Mouse (Mus musculus) erythroblast, adult 5-6 weeks (primary cell): ENCODE results near the gene Ankrd13b. TPM values are rescaled to one million over a fixed set of nuclear protein-coding genes. Genes with fewer than 3 reads are reported as not detected.
"Not testable (repeated sequence)": the region's sequence is repeated elsewhere in the genome, so short reads cannot be mapped to it uniquely, and the experiment has no call there.

ENCODE experiments used
- ATAC-seq: replicated peaks from 2 replicates; pipeline ENCODE4 v1.8.0; 2016; ENCODE audit warnings: moderate number of reproducible peaks, mild to moderate bottlenecking, moderate TSS enrichment, inconsistent platforms; ENCODE audit not compliant: poor library complexity, low FRiP score, severe bottlenecking
- total RNA-seq, 2 experiments: library from RNA; stranded (forward) in 1 of 2; stranded (reverse) in 1 of 2; fragments of 150-400 nt in 1 of 2; fragments of 200-764, 138-1000 nt in 1 of 2; gene quantifications; 2 replicates each; pipeline versions ENCODE4 v1.2.3 to v1.2.4; 2015 to 2017; ENCODE audit warnings: low replicate concordance in 2 of 2

Ankrd13b gene
- 0.77 TPM in 1 of 2 replicates, not detected in the other for total RNA-seq (2015; ENCODE audit: low replicate concordance)
- total RNA-seq (2017; ENCODE audit: low replicate concordance): 4.1 TPM in 1 of 2 replicates, not detected in the other

DNA sequence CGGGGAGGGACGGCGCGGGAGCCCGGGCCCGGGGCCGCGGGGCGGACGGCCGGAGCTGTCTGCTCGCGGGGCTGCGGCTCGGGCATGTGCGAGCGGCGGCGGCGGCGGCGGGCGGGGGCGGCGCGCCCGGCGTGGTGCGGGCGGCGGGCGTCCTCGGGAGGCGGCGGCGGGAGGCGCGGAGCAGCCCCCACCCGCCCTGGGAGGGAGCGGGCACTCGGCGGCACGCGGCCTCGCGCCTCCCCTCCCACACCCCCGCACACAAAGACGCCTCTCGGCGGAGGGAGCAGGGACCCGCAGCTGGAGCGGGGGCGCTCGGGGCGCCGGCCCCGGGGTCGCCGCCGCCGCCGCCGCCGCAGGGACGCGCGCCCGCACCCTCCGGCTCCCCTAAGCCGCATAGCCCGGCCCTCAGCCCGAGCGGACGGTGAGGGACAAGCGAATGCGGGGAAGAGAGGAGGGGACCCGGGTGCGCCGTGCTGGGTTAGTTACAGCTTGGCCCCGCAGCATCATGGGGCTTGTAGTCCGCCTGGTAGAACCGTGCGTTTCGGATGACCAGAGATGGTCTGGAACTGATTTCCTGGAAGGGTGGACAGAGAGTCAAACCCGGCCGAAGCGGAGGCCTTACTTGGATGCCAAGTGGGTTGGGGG, at the start of gene Ankrd13b:
Gene Ankrd13b, minus strand, starts transcription at position 88 of the 645 bp plus-strand sequence.
- ATAC-seq: no peak

GRCm38 (mm10) chr11:77532202-77532846, 42.8 kb upstream of the Ankrd13b start:
- no peak for ATAC-seq

DNA sequence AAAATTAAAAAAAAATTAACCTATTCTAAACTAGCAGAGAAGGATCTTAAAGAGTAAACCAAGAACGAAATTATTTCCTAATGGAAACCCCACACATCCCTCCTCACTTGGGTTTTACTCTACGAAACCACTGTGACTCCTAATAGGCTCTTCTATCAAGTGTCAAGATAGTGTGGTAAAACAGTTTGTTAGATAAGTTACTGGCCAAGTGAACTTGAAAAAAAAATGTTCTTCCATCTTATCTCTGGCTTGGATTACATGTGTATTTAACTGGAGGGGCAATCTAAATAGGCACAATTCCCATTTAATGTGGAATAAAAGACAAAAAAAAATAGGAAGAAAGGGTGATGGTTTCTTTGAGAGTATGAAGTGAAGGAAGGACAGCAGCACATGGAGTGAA, 41.4 kb upstream of the Ankrd13b start:
- no peak for ATAC-seq

DNA sequence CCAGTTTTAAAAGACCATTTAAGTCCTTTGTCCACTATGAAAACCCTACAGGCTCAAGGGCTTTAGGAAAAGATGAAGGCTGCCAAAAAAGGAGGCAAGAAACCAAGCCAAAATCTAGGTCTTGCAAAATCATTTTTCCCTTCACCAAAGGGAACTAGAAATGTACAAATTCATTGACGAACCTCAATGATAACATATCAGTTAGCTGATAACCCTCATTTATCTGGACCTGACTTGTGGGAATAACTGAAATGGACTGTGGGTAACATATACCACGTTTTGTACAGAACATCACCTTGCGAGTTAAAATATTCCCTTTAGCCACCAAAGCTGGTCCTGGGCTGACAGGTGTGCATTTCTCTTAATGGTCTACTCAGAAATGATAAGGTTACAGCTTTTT, 40.2 kb upstream of the Ankrd13b start:
- ATAC-seq: no peak

GRCm38 (mm10) chr11:77528420-77528819, 38.9 kb upstream of the Ankrd13b start:
- ATAC-seq: not testable (repeated sequence)

GRCm38 (mm10) chr11:77525804-77526486, 36.5 kb upstream of the Ankrd13b start:
- ATAC-seq: no peak

DNA sequence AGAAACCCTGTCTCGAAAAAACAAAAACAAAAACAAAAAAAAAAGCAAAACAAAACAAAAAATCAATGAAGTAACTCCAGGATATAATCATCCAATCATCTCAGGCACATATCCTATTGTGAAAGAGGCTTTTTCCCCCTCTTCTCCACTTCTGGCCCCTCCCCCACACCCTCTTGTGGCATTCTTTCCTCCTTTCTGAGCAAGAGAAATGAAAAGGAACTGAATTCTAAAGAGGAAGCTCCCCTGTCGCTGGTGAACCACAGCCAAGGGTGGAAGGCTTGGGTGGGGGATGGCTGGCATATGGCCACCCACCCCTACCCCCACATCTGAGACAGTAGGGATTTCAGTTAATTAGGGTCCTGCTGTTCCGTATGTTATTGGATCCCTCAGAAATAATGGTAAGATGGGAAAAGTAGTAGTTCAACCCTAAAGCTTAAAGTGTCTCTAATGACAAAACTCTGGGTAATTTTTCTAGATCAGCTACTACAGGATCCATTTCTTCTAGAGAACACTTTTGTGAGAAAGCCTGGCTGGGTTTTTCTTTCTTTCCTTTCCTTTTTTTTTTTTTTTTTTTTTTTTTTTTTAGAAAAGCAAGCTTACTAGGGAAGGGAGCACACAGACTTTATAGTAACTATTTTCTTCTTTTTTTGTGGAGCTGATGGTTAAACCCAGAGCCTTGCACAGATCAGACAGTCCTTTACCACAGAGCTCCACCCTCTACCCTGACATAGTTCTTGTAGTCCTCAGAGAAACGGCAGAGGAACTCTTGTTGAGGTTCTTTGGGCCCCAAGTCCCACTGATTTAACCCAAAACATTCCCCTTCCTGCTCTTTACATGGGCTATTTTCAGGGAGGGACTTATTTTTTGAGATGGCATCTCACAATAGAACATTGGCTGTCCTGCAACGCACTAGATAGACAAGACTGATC, 31.4 kb upstream of the Ankrd13b start:
- no peak for ATAC-seq

DNA sequence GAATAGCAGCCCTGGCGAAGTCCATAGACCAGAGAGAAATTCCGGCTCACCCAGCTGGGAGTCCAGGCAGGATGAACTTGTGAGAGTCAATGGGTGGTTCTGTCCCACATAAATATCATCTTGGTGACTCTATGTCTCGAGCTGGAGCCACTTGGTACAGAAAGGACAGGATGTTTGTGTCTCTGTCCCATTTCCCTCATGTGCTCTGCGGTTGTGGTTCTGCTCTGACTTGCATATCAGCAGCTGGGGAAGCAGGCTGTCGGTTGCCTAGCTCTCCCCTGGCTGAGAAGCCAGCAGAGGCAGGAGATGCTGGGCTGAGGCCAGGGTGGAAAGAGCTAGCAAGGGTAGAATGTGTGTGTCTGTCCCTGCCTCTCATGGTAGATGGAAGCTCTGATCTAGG, 29.6 kb upstream of the Ankrd13b start, which contains the start of gene Gm10392:
Gene Gm10392, minus strand, starts transcription at position 156 of the 400 bp plus-strand sequence.
- no peak for ATAC-seq

DNA sequence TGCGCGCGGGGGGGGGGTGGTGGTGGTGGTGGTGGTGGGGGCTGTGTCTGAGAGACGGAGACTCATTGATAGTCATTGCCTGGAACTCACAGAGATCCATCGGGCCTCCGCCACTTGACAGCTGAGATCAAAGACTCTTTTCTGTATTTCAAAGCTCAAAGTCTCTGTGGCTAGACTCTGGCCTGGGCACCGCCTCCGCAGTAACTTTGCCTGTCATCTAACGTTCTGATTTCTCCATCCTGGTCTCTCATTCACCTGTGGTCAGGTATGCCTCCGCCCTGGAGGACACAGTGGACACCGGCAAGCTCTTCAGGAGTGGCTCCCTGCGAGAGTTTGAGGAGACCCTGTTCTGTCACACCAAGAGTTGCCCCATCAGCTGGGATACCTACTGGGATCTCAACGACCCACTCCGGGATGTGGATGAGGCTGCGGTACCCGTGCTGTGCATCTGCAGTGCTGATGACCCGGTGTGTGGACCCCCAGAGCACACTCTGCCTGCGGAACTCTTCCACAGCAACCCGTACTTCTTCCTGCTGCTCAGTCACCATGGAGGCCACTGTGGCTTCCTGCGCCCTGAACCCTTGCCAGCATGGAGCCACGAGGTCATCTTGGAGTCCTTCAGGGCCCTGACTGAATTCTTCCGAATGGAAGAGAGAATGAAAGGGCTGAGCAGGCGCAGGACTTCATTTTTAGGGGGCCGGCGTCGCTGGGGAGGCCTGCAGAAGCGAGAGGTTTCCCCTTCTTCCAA, 28.7 kb upstream of the Ankrd13b start:
- no peak for ATAC-seq

DNA sequence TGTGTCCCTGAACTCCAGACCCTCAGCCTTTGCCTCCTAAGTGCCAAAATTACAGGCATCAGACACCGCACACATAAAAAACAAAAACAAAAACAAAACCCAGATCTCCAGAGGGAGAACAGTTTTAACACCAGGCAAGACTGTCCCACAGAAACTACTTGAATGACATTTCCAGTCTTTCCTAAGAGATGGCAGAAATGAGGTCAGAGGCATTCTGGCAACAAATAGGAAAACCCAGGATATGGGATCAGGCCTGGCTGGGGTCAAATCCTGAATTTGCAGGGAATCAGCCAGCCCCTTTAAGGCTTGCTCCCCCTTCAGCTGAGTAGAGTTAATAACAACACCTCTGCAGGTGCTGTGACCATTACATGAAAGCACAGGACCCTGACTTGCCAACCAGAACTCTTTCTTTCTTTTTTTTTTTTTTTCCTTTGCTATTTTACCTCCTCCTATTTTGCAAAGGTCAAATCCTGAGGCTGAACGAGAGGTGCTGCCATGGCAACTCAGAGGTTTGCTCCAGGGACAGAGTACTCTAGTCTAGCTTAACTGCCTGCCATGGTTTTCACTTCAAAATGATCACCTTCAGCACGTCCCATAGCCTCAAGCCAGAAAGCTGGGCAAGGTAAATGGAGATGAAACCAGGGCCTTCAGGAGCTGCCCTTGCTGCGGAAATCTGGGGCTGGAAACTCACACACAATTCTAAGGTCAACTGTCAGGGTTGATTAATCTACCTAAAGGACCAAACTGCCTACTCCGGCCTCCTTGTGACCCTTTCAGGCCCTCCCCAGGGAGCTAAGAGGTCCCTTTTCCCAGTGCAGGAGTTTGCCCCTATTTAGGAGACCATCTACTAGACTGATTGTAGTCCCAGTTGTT, 27.3 kb upstream of the Ankrd13b start:
- no peak for ATAC-seq

DNA sequence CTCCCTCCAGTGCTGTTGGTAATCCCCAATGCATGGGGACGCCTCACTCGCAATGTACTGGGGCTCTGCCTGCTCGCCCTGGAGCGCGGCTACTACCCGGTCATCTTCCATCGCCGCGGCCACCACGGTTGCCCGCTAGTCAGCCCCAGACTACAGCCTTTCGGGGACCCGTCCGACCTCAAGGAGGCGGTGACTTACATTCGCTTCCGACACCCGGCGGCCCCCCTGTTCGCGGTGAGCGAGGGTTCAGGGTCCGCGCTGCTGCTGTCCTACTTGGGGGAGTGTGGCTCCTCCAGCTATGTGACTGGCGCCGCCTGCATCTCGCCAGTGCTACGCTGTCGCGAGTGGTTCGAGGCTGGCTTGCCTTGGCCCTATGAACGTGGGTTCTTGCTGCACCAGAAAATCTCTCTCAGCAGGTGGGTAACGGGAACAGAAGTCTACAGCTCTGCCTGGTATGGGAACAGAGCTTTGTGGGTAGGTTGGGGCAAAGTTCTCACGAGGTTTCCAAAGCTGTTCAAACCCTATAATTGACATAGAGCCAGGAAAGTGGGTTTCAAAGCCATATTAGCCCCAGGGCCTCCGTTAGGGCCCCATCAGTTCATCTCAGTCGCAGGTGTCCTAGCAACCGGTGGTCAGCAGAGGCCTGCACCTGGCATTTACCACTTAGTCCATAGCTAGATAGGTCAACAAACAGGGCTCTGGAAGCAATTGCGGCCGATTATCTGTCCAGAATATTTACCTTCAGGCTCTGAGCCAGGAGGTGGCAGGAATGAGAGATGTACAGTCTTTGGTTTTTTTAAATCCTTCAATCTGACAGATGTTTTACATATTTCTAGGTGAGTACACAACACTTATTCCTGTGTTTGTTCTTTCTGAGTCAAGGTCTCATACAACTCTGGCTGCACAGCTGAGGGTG, 26.4 kb upstream of the Ankrd13b start, which contains the start of gene Trp53i13:
Gene Trp53i13, minus strand, starts transcription at position 344 of the 916 bp plus-strand sequence.
- ATAC-seq: no peak

- ATAC-seq: peak; percentile 2; the same call in 1 of the 2 replicates
Observed at GRCm38 (mm10) chr11:77514832-77515636, 25.6 kb upstream of the Ankrd13b start, which contains the start of gene Abhd15. Abhd15 (plus strand) TSS chr11:77515121.

DNA sequence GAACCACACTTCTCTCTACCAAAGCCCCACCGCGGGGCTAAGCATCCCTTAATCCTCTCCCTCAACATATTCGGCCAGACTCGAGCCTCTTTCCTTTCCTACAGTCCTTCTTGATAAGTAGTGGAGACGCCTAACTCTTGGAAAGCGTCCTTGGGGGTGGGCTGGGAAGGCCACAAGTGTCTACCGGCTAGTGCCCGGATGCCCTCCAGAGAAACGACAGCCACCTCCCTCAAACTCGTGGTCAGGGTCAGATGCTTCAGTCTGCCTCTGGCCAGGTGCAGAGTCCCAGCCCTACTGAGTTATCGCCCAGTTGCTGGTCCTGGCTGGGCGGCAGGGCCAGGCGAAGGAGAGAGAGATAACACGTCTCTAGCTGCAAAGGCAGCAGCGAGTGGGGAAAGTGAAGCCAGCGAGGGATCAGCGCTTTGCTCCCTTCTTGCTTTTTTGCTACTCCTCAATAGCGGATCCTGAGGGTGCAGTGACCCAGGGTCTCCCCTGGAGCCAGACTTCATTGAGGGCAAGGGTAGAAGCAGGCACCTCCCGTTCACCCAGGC, 24.9 kb upstream of the Ankrd13b start:
- ATAC-seq: peak; percentile 80

DNA sequence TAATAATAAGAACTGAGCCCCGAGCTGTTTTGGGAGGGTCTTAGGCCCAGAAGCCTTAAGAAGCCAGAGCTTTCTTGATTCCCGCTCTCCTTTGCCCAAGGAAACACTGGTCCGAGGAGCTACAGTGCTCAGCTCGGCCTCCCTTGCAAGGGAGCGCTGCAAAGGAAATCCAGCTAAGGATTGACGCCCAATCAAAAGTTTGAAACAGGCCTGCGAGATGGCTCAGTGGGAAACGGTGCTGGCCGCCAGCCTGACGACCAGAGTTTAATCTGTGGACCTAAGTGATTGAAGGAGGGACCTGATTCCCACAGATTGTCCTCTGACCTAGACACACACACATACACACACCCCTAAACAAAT, 24.3 kb upstream of the Ankrd13b start:
- no peak for ATAC-seq

DNA sequence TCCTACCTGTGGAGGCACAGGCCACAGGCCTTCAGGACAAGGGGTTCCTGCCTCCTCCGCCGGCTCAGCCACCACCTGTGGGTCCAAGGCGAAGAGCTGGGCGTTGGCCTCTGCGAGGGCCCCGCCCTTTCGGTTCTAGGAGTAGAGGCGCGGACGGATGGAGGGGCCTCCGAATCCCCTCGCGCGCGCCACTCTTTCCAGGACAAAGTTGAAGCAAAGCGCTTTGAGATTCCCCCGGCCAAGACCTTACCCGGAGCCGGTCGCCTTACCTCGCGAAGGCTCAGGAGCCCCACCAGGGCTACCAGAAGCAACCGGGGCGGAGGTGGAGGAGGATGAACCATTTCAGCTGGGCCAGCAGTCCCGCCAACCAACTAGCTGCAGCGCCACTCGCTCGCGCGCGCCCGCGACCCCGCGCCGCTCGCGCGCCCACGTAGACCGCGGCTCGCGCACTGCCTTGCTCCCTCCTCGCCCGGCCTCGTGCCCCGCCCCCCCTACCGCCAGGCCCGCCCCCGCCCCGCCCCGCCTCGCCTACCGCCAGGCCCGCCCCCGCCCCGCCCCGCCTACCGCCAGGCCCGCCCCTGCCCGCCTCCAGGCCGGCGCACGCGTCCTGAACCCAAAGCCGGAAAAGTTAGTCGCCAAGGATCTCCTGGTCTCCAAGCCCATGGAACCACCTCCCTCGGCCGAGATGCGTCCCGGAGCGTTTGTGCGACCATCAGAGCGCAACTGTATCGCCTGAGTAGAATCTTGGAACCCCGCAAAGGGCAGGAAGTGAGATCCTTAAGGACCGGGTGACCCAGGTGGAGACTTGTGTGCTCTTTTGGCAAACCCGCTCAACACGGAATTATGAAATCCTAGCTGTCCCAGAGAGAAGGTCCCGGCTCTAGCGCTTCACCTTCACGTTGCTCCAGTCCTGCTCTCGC, 23.7 kb upstream of the Ankrd13b start:
- peak; percentile 58 for ATAC-seq
